20 mouse cellular contexts compared by ENCODE assay signal in genomic region chr2:73782371-73782905, GRCm38 (mm10). TPM values are rescaled to one million over a fixed set of nuclear protein-coding genes. Genes with fewer than 3 reads are reported as not detected.
DNase-seq lines count a peak whose midpoint lies in the region; ATAC-seq lines count a peak whose summit lies in the region.
"Had no signal": no experiment of that assay in that cellular context is flagged by ENCODE, and none has a peak within 500 bp of the region (broad histone marks: within the 10 kb centered on the region; RNA-seq: fewer than 3 reads in every experiment).

No protein-coding gene starts in this region.

- WGBS in forebrain, embryonic 14.5 days: 37% methylated on average over 9 of the region's 9 CpGs
- WGBS in forebrain, embryonic 11.5 days: 64% methylated on average over 9 of the region's 9 CpGs
- 29% methylated on average over 9 of the region's 9 CpGs for WGBS in lung, embryonic 15.5 days
- WGBS in heart, embryonic 11.5 days (ENCODE audit: insufficient replicate concordance): 13% methylated on average over 9 of the region's 9 CpGs

- no peak overlapping the region for H3K4me2 ChIP-seq in forebrain, embryonic 14.5 days (ENCODE audit: low read length)
- H3K4me2 ChIP-seq in forebrain, embryonic 11.5 days (ENCODE audit: low read depth, low read length, severe bottlenecking): no peak overlapping the region
- H3K4me2 ChIP-seq in lung, embryonic 15.5 days: 0 out of 2 replicates have a peak overlapping the region, but pooled peaks have one; percentile 6
- peak overlapping the region; percentile 34 for H3K4me2 ChIP-seq in heart, embryonic 11.5 days
- H3K4me2 ChIP-seq: forebrain, embryonic 12.5 days; midbrain, embryonic 11.5 days; neural tube, embryonic 15.5 days had no signal

- no peak overlapping the region for H3K27ac ChIP-seq in forebrain, embryonic 14.5 days (ENCODE audit: low read depth, low read length)
- no peak overlapping the region for H3K27ac ChIP-seq in forebrain, embryonic 11.5 days (ENCODE audit: low read depth, low read length)
- H3K27ac ChIP-seq in lung, embryonic 15.5 days: no peak overlapping the region
- H3K27ac ChIP-seq in heart, embryonic 11.5 days (ENCODE audit: low read depth, low read length): peak overlapping the region; percentile 68
- H3K27ac ChIP-seq: forebrain, embryonic 12.5 days; gastrocnemius, adult 2 months; layer of hippocampus, adult 2 months; left cerebral cortex, adult 2 months; liver, embryonic 14.5 days; neural tube, embryonic 15.5 days had no signal

- no peaks in the 10 kb centered on the region for H3K9me3 ChIP-seq in forebrain, embryonic 14.5 days (replicated peaks; ENCODE audit: control insufficient read depth, low read length)
- no peaks in the 10 kb centered on the region for H3K9me3 ChIP-seq in forebrain, embryonic 11.5 days (ENCODE audit: control insufficient read depth, low read length)
- H3K9me3 ChIP-seq in lung, embryonic 15.5 days: no peaks in the 10 kb centered on the region
- H3K9me3 ChIP-seq in heart, embryonic 11.5 days (replicated peaks; ENCODE audit: control insufficient read depth, low read length): no peaks in the 10 kb centered on the region
- H3K9me3 ChIP-seq: forebrain, embryonic 12.5 days; neural tube, embryonic 15.5 days had no signal

- H3K9ac ChIP-seq in forebrain, embryonic 14.5 days (ENCODE audit: low read length): no peak overlapping the region
- no peak overlapping the region for H3K9ac ChIP-seq in forebrain, embryonic 11.5 days (ENCODE audit: low read length)
- H3K9ac ChIP-seq in lung, embryonic 15.5 days: no peak overlapping the region
- no peak overlapping the region for H3K9ac ChIP-seq in heart, embryonic 11.5 days (ENCODE audit: low read depth, low read length)
- H3K9ac ChIP-seq: forebrain, embryonic 12.5 days; liver, embryonic 14.5 days; neural tube, embryonic 15.5 days had no signal

- intact Hi-C loops in heart, postnatal 25 days (cut with DNase I): no loop called here

- H3K4me3 ChIP-seq in forebrain, embryonic 14.5 days (ENCODE audit: low read depth, low read length): no peak overlapping the region
- no peak overlapping the region for H3K4me3 ChIP-seq in forebrain, embryonic 11.5 days (ENCODE audit: low read depth, low read length)
- no peak overlapping the region for H3K4me3 ChIP-seq in lung, embryonic 15.5 days
- H3K4me3 ChIP-seq in heart, embryonic 11.5 days (ENCODE audit: low read depth, low read length): no peak overlapping the region
- H3K4me3 ChIP-seq: forebrain, embryonic 12.5 days; gastrocnemius, adult 2 months; layer of hippocampus, adult 2 months; left cerebral cortex, adult 2 months; neural tube, embryonic 15.5 days had no signal

- peaks cover 31% of the 10 kb centered on the region for H3K4me1 ChIP-seq in forebrain, embryonic 14.5 days (ENCODE audit: control insufficient read depth, insufficient read depth, low read length)
- no peaks in the 10 kb centered on the region for H3K4me1 ChIP-seq in forebrain, embryonic 11.5 days (replicated peaks; ENCODE audit: control insufficient read depth, insufficient read depth, low read length)
- no peaks in the 10 kb centered on the region for H3K4me1 ChIP-seq in lung, embryonic 15.5 days
- no peaks in the 10 kb centered on the region for H3K4me1 ChIP-seq in heart, embryonic 11.5 days (ENCODE audit: control insufficient read depth, insufficient read depth, low read length)

- no peaks in the 10 kb centered on the region for H3K36me3 ChIP-seq in forebrain, embryonic 14.5 days (ENCODE audit: control insufficient read depth, insufficient read depth, low read length)
- no peaks in the 10 kb centered on the region for H3K36me3 ChIP-seq in forebrain, embryonic 11.5 days (ENCODE audit: control insufficient read depth, insufficient read depth, low read length)
- H3K36me3 ChIP-seq in lung, embryonic 15.5 days: no peaks in the 10 kb centered on the region
- H3K36me3 ChIP-seq in heart, embryonic 11.5 days (ENCODE audit: control insufficient read depth, insufficient read depth, low read length): no peaks in the 10 kb centered on the region
- H3K36me3 ChIP-seq: forebrain, embryonic 12.5 days; neural tube, embryonic 15.5 days had no signal

- DNase-seq in forebrain, embryonic 14.5 days (ENCODE audit: low spot score): peak; percentile 39
- DNase-seq in forebrain, embryonic 11.5 days (ENCODE audit: low spot score): no peak
- no peak for DNase-seq in lung, postnatal 36 days
- peak; percentile 3 for DNase-seq in heart, postnatal 25 days (ENCODE audit: low spot score)
- no peak for DNase-seq in thymus, postnatal 10 days (ENCODE audit: low spot score in 2 of 2)
- no peak for DNase-seq in kidney, postnatal 36 days
- DNase-seq: cerebellum, adult 18-20 months; gastrocnemius, adult 2 months; kidney, adult 9 months; retina, postnatal 1 day; thymus, postnatal 14 days had no signal

- H3K27me3 ChIP-seq in forebrain, embryonic 14.5 days (replicated peaks; ENCODE audit: control insufficient read depth, insufficient read depth, low read length): no peaks in the 10 kb centered on the region
- H3K27me3 ChIP-seq in forebrain, embryonic 11.5 days (ENCODE audit: control insufficient read depth, insufficient read depth, low read length): no peaks in the 10 kb centered on the region
- H3K27me3 ChIP-seq in lung, embryonic 15.5 days: peaks cover 12% of the 10 kb centered on the region
- H3K27me3 ChIP-seq in heart, embryonic 11.5 days (ENCODE audit: control insufficient read depth, insufficient read depth, low read length): no peaks in the 10 kb centered on the region
- H3K27me3 ChIP-seq: forebrain, embryonic 12.5 days; neural tube, embryonic 15.5 days had no signal

- ATAC-seq in forebrain, embryonic 14.5 days: no peak
- ATAC-seq in forebrain, embryonic 11.5 days (replicated peaks; ENCODE audit: low FRiP score): no peak
- no peak for ATAC-seq in lung, embryonic 15.5 days (ENCODE audit: borderline replicate concordance, extremely low read depth, low FRiP score, low TSS enrichment)
- peak; percentile 61; the same call in 1 of the 2 replicates for ATAC-seq in heart, embryonic 11.5 days (replicated peaks; ENCODE audit: insufficient number of reproducible peaks, low FRiP score, low TSS enrichment)

RNA-seq across cellular contexts. Expression of gene Chn1, which starts 7.3 kb away (rescaled TPM):
- polyA plus RNA-seq in forebrain, embryonic 14.5 days (2014; fragmentation: Nextera tagmentation; extraction: Ambion mirVana): 93.5 and 98.9 TPM in 2 replicates
- polyA plus RNA-seq in forebrain, embryonic 11.5 days (2014; fragmentation: Nextera tagmentation; extraction: Ambion mirVana): 62.2 and 63.4 TPM in 2 replicates
- 58.4 and 60.8 TPM in 2 replicates for polyA plus RNA-seq in lung, embryonic 15.5 days (2015; fragmentation: Nextera tagmentation; extraction: Ambion mirVana)
- 21.4 and 21.5 TPM in 2 replicates for polyA plus RNA-seq in heart, embryonic 11.5 days (2014; fragmentation: Nextera tagmentation; extraction: Ambion mirVana)
- 10 to 100 TPM; 38.3 to 46.0 TPM for total RNA-seq in heart, postnatal 25 days (2021)
- total RNA-seq: hematopoietic stem cell, adult 5-6 weeks had no signal

Comparison
In these comparisons a context has a peak if more than half of its experiments do, and no peak if none do; other contexts are left out.
1. DNase-seq: peak in forebrain, embryonic 14.5 days (single experiment) and heart, postnatal 25 days (single experiment); none in forebrain, embryonic 11.5 days (single experiment), lung, postnatal 36 days (single experiment), thymus, postnatal 10 days (0 of 2) and kidney, postnatal 36 days (0 of 2).
2. H3K4me2 ChIP-seq: peak in lung, embryonic 15.5 days (single experiment) and heart, embryonic 11.5 days (single experiment); none in forebrain, embryonic 14.5 days (single experiment) and forebrain, embryonic 11.5 days (single experiment).